Mouse (Mus musculus) adrenal gland (tissue): ENCODE results near the gene Psmb8.

Experiments
- intact Hi-C: fragments of 180-260 bp; cut with DNase I; formaldehyde crosslinking; loops from one replicate; pipeline ENCODE4 v1.15.1; 2025

Psmb8 gene

DNA sequence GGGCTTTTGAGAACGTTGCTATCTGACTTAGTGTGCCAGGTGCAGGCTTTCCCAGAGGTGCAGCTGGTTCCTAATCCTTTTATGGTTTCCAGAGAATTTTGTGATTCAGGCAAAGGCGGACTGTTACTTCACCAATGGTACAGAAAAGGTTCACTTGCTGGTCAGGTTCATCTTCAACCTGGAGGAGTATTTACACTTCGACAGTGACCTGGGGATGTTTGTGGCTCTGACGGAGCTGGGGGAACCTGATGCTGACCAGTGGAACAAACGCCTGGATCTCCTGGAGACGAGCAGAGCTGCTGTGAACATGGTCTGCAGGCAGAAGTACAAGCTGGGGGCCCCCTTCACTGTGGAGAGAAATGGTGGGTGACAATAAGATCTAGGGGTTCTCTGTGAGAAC, 43.4 kb downstream of the Psmb8 start:
- intact Hi-C loops: no loop called here

DNA sequence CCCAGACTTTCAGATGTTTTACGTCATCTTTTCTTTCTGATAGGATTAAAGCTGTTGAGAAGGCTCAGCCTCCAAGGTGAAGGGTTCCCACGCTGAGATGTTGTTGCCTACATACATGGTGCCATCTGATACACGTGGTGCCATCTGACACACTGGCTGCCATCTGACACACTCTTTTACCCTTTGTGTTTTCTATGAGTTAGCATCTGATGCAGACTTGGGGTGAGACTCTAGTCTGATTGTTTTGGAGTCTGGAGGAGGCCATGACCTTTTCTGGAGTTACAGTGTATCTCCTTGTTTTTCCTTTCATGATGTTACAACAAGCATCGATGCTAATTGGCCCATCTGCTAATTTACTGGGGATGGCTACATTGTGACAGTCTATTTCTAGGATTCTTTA, 47.1 kb downstream of the Psmb8 start:
- intact Hi-C loops: no loop called here

DNA sequence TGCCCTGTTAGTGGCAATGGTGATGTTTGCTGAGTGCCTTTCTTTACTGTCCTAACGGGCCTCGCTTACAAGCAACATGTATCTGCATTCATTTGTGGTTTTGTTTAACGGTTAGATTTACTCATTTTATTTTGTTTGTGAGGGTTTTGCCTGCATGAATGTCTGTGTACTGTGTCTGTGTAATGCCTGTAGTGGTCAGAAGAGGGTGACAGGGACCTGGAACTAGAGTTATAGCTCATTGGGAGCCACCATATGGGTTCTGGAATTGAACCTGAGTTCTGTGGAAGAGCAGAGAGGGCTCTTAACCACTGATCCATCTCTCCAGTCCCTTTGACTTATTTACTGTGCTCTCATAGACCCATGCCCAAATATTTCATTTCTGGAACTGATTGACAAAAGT, 49.5 kb downstream of the Psmb8 start:
- intact Hi-C loops: no loop called here

DNA sequence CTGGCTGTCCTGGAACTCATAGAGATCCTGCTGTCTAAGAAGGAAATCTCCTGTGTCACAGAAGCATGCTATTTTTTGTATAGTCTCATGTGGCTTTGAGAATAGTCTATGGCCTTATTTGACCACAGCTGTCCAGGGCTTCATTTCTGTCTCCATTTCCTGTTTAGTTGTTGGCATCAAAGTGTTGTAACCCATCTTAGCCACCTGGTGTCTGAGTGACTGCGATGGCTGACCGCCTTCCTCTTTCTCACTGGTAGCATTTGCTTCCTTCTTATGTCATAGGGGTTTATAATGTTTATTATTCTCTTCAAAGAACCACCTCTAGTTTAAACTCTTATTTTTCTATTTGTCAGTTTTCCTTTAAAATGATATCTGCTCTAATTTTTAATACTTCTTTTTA, 51.2 kb downstream of the Psmb8 start:
- intact Hi-C loops: no loop called here

DNA sequence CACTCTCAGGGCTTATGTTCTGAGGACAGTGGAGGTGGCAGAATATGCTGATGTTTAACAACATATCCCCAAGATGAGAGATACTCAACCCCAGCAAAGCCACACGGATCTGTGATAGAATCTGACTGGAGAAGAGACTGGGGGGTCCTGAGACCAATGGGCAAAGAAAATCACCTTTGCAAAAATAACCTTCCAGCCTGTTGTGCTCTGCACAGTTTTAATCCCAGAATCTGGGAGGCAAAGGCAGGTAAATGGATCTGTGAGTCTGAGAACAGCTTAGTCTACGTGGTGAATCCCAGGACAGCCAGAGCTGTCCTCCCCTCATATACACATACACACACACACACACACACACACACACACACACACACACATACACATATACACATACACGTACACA, 51.8 kb downstream of the Psmb8 start:
- intact Hi-C loops: no loop called here

DNA sequence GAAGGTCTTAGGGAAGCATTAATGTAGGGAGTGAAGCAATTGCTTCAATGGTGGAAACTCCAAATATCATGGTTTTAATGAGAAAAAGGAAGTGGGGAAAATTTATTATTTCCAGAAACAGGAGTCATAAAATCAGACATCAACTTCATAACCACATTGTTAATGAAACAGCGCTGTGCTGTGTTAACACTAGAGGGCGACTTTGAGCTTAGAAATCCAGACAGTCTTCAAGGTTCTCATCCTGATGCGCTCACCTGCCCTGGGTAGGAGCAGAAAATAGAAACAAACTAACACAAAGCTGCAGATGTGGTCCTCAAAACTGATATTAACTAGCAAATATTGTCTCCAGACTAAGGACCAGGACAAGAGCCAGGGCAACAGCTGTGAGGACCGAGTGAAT, 52.4 kb downstream of the Psmb8 start:
- intact Hi-C loops: loop anchor here (1.0 kb wide), 2 partner anchors 62 to 98 kb away; no protein-coding TSS in a partner anchor
